Mouse (Mus musculus): Measurements from ENCODE around the gene Rnase10. TPM values are rescaled to one million over a fixed set of nuclear protein-coding genes. Genes with fewer than 3 reads are reported as not detected.
"Not testable (repeated sequence)": the region's sequence is repeated elsewhere in the genome, so short reads cannot be mapped to it uniquely, and the experiment has no call there.

The Rnase10 gene
- polyA plus RNA-seq (2012; rRNA removed), result 0.14 TPM in 1 of 2 replicates, not detected in the other

- TF ChIP-seq POLR2A (IDR thresholded peaks at IDR 0.05; ENCODE audit: borderline replicate concordance, extremely low read depth, low read depth, low read length) (no peak), CTCF (IDR thresholded peaks at IDR 0.05; ENCODE audit: insufficient read depth, low read length) (no peak)
- 77% methylated on average over 8 of the region's 8 CpGs for WGBS
- H3K4me3 ChIP-seq (replicated peaks; ENCODE audit: extremely low read depth, low read depth, low read length), result no peak within 1 kb of the TSS
- no peak for DNase-seq
- peaks cover 2% of the 10 kb centered on the region; the same call in 1 of the 2 replicates for H3K4me1 ChIP-seq (ENCODE audit: control insufficient read depth, insufficient read depth, low read length)
Measured at GRCm38 (mm10) chr14:51007152-51007801, at the start of gene Rnase10. TSS of gene Rnase10 (plus strand) at chr14:51007751.

DNA sequence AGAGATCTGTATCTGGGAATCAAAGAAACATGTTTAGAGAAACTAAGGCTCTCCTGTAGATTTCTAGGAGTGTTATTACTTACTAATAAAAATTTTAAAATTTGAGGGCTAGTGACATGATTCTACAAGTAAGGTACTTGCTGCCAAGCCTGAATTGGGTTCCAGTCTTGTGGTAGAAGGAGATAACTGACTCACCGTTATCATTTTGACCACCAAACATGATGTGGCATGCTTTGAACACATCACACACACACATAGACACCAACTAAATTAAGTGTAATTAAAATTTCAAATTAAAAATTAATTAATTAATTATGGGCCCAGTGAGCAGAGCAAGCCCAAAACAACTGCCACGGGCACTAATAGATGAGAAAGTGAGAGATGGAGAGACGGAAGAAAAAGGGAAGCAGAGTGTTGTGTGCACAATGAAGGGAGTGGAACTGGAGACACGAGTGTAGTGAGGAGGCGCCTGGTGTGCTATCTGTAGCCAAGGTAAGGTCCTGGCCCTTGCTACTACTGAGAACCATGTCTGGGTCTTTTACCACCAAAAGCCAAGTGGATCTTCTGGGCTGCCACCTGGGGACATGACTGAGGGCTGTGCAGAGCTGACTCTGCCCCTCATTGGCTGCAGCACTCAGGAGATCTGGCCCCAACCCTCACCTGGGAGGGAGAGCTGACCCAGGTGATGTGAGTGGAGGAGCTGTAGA is 49.1 kb upstream of the Rnase10 start:
- WGBS, result 91% methylated on average over 5 of the region's 5 CpGs
- DNase-seq; H3K4me3 ChIP-seq (replicated peaks; ENCODE audit: extremely low read depth, low read depth, low read length); H3K4me1 ChIP-seq (ENCODE audit: control insufficient read depth, insufficient read depth, low read length): not testable (repeated sequence)

DNA sequence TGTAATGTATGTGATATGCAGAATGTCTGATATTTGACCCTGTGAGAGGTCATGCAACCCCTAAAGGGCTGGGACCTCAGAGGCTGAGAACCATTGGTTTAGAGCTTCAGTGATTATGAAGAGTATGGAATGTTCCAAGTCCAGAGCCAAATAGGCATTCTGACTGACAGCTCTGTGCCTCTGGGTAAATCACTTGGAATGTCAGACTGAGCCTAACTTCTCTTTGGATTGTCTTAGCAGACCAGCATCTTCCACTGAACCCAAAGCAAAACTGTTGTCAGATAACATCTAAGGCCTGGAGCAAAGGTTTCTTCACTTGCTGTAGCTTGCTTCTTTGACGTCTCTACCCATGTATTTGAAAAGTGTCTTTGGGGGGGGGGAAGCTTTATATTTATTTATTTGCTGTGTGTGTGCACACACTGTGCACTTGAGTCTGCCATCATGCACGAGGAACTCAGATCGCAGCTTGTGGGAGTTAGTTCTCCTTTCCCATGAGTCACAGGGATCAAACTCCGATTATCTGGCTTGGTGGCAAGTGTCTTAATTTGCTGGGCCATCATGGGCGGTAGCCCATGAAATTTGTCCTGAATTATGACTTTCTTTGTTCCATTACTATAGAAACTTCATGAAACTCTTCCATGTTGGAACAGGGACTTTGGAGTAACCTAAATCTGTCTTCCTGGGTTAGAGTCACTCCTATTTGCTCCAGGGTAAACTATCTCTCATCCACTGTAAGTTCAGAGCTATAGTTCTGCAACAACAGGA is 39.2 kb upstream of the Rnase10 start:
- Histone ChIP-seq H3K4me3 (replicated peaks; ENCODE audit: extremely low read depth, low read depth, low read length) (no peak overlapping the region), H3K4me1 (ENCODE audit: control insufficient read depth, insufficient read depth, low read length) (no peaks in the 10 kb centered on the region; the same call in 1 of the 2 replicates)
- DNase-seq, result no peak
- TF ChIP-seq POLR2A (IDR thresholded peaks at IDR 0.05; ENCODE audit: borderline replicate concordance, extremely low read depth, low read depth, low read length) (no peak), CTCF (IDR thresholded peaks at IDR 0.05; ENCODE audit: insufficient read depth, low read length) (no peak)
- WGBS, result 87% methylated on average over 5 of the region's 5 CpGs

DNA sequence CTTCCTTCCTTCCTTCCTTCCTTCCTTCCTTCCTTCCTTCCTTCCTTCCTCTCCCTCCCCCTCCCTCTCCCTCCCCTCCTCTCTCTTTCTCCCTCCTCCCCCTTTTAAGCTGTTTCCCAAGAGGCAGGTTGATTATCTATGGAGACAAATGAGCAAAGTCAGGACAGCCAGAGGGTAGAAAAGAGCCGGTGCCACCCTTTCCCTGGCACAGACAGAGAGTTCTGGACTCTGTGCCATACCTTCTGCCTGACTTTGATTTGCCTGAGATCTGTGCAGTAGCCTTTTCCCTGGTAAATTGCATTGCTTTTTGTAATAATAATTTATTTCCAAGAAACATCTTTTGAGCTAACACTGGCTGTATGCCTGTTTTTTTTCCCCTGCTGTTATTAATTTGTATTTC is 38.5 kb upstream of the Rnase10 start:
- WGBS, result 19% methylated on average over 1 of the region's 1 CpGs

GRCm38 (mm10) chr14:50969558-50970544 is 37.7 kb upstream of the Rnase10 start:
- DNase-seq, result no peak

More for the DNA sequence above, 38.5 kb upstream of the Rnase10 start:
- no peaks in the 10 kb centered on the region; the same call in 1 of the 2 replicates for H3K4me1 ChIP-seq (ENCODE audit: control insufficient read depth, insufficient read depth, low read length)
- no peak for DNase-seq
- no peak for TF ChIP-seq CTCF (IDR thresholded peaks at IDR 0.05; ENCODE audit: insufficient read depth, low read length)
- TF ChIP-seq POLR2A (IDR thresholded peaks at IDR 0.05; ENCODE audit: borderline replicate concordance, extremely low read depth, low read depth, low read length), result no peak
- H3K4me3 ChIP-seq (replicated peaks; ENCODE audit: extremely low read depth, low read depth, low read length), result no peak overlapping the region

GRCm38 (mm10) chr14:50970822-50971221 is 36.7 kb upstream of the Rnase10 start:
- Histone ChIP-seq H3K4me3 (replicated peaks; ENCODE audit: extremely low read depth, low read depth, low read length) (no peak overlapping the region), H3K4me1 (ENCODE audit: control insufficient read depth, insufficient read depth, low read length) (no peaks in the 10 kb centered on the region; the same call in 1 of the 2 replicates)
- DNase-seq, result no peak
- WGBS, result 35% methylated on average over 1 of the region's 1 CpGs
- TF ChIP-seq CTCF (IDR thresholded peaks at IDR 0.05; ENCODE audit: insufficient read depth, low read length) (no peak), POLR2A (IDR thresholded peaks at IDR 0.05; ENCODE audit: borderline replicate concordance, extremely low read depth, low read depth, low read length) (no peak)

More at GRCm38 (mm10) chr14:50969558-50970544, 37.7 kb upstream of the Rnase10 start:
- TF ChIP-seq POLR2A (IDR thresholded peaks at IDR 0.05; ENCODE audit: borderline replicate concordance, extremely low read depth, low read depth, low read length), result no peak
- no peak for TF ChIP-seq CTCF (IDR thresholded peaks at IDR 0.05; ENCODE audit: insufficient read depth, low read length)
- no peaks in the 10 kb centered on the region; the same call in 1 of the 2 replicates for H3K4me1 ChIP-seq (ENCODE audit: control insufficient read depth, insufficient read depth, low read length)
- H3K4me3 ChIP-seq (replicated peaks; ENCODE audit: extremely low read depth, low read depth, low read length), result no peak overlapping the region
- 28% methylated on average over 12 of the region's 12 CpGs for WGBS

DNA sequence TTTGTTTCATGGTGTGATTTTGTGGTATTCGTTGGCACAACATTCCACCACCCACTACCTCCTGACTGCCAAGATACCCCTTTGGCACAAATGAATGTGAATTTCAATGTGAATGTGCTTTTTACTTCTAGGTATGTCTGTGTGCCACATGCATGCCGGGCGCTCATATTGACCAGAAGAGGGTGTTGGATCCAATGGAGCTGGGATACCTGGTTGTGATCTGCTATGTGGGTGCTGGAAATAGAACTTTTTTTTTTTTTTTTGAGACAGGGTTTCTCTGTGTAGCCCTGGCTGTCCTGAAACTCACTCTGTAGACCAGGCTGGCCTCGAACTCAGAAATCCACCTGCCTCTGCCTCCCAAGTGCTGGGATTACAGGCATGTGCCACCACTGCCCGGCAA is 34.5 kb upstream of the Rnase10 start:
- H3K4me1 ChIP-seq (ENCODE audit: control insufficient read depth, insufficient read depth, low read length); DNase-seq; H3K4me3 ChIP-seq (replicated peaks; ENCODE audit: extremely low read depth, low read depth, low read length): not testable (repeated sequence)
- 91% methylated on average over 5 of the region's 5 CpGs for WGBS

- Histone ChIP-seq H3K4me1 (ENCODE audit: control insufficient read depth, insufficient read depth, low read length) (peaks cover 4% of the 10 kb centered on the region; the same call in 1 of the 2 replicates), H3K4me3 (replicated peaks; ENCODE audit: extremely low read depth, low read depth, low read length) (no peak overlapping the region)
- no peak for DNase-seq
- TF ChIP-seq POLR2A (IDR thresholded peaks at IDR 0.05; ENCODE audit: borderline replicate concordance, extremely low read depth, low read depth, low read length) (no peak), CTCF (IDR thresholded peaks at IDR 0.05; ENCODE audit: insufficient read depth, low read length) (no peak)
- 45% methylated on average over 4 of the region's 4 CpGs for WGBS
Measured at GRCm38 (mm10) chr14:50973700-50974099, 33.9 kb upstream of the Rnase10 start.

DNA sequence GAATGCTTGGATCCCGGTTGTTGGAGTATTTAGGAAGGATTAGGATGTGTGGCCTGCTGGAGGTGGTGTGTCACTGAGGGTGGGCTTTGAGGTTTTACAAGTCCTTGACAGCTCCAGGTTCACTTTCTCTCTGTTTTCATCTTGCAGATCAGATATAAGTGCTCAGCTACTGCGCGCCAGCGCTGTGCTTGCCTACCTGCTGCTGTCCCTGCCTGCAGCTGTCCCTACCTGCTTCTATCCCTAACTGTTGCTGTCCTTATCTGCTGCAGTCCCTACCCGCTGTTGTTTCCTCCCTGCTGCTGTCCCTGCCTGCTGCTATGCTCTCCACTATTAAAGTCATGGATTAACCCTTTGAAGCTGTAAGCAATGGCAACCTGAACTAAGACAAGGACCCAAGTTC is 32.5 kb upstream of the Rnase10 start:
- TF ChIP-seq POLR2A (IDR thresholded peaks at IDR 0.05; ENCODE audit: borderline replicate concordance, extremely low read depth, low read depth, low read length) (no peak), CTCF (IDR thresholded peaks at IDR 0.05; ENCODE audit: insufficient read depth, low read length) (no peak)
- H3K4me3 ChIP-seq (replicated peaks; ENCODE audit: extremely low read depth, low read depth, low read length), result no peak overlapping the region
- DNase-seq, result no peak
- peaks cover 6% of the 10 kb centered on the region; the same call in 1 of the 2 replicates for H3K4me1 ChIP-seq (ENCODE audit: control insufficient read depth, insufficient read depth, low read length)
- WGBS, result 69% methylated on average over 5 of the region's 5 CpGs
